Mouse (Mus musculus) cerebellum, adult 2 months (tissue): Measurements from ENCODE around the gene Pbx1. TPM values are rescaled to one million over a fixed set of nuclear protein-coding genes. Genes with fewer than 3 reads are reported as not detected.

Experiments used
- DNase-seq, 2 experiments: peaks; one replicate each; pipeline ENCODE4 v3.0.0; 2021
- H3K27ac ChIP-seq: fragments of 200-500 bp; 2 replicates; pipeline ENCODE4 v1.5.1; 2012; ENCODE audit warnings: low read length, control low read depth, inconsistent platforms; ENCODE audit not compliant: insufficient read depth
- H3K27me3 ChIP-seq: fragments of 200-500 bp; 2 replicates; pipeline ENCODE4 v1.6.1; 2012; ENCODE audit warnings: inconsistent platforms, mild to moderate bottlenecking, low read length, moderate library complexity; ENCODE audit not compliant: control insufficient read depth, insufficient read depth
- H3K4me1 ChIP-seq: fragments of 200-500 bp; 2 replicates; pipeline ENCODE4 v1.6.1; 2011; ENCODE audit warnings: low read length; ENCODE audit not compliant: control insufficient read depth, insufficient read depth
- H3K4me3 ChIP-seq: fragments of 200-500 bp; replicated peaks from 2 replicates; pipeline ENCODE3; 2011; ENCODE audit warnings: mild to moderate bottlenecking, low read depth, low read length, control low read depth; ENCODE audit not compliant: insufficient read depth
- CTCF ChIP-seq: fragments of 200-500 bp; IDR thresholded peaks from 2 replicates; pipeline ENCODE4 v1.5.1; 2011; ENCODE audit warnings: low read depth, mild to moderate bottlenecking, control low read depth, low read length, moderate library complexity, borderline replicate concordance; ENCODE audit not compliant: insufficient read depth
- POLR2A ChIP-seq: fragments of 200-500 bp; IDR thresholded peaks from 2 replicates; pipeline ENCODE4 v1.6.1; 2011; ENCODE audit warnings: low read length, control low read depth, borderline replicate concordance; ENCODE audit not compliant: insufficient read depth
- WGBS: fragments of 180-500 bp; shearing (Covaris S2); methylation state at CpG from one replicate; pipeline ENCODE4 v1.1.7; 2018; 5-methylcytosine and 5-hydroxymethylcytosine counted together
- polyA plus RNA-seq: library from polyadenylated mRNA; depleted of rRNA; stranded (reverse); fragments of >200 nt; gene quantifications from 2 replicates; pipeline ENCODE4 v1.2.3, GENCODE M21; 2012

The Pbx1 gene
- polyA plus RNA-seq, 1 experiment: 34.9 TPM

DNA sequence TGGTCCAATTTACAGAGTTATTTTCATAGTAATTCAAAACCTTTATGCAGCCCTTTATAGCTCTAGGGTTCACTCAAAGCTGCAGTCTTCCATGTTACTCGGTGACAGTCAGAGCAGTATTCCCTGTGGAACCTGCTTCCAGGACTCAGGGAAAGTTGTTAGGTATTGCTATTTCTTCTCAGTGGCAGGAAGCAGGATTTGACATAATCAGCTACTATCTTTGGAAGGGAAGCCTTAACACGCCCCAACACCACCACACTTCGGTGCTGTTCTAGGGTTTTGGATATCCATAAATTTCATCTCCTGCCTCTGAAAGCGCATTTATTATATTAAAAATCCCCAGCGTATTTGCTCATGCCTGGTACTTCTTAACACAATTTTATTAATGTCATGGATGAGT is 314.0 kb downstream of the Pbx1 start:
- no peak for TF ChIP-seq POLR2A
- no peak for TF ChIP-seq CTCF
- Histone ChIP-seq H3K27ac (no peak overlapping the region), H3K27me3 (no peaks in the 10 kb centered on the region), H3K4me1 (no peaks in the 10 kb centered on the region), H3K4me3 (no peak overlapping the region)
- no peak for DNase-seq
- 96% methylated on average over 5 of the region's 5 CpGs for WGBS

DNA sequence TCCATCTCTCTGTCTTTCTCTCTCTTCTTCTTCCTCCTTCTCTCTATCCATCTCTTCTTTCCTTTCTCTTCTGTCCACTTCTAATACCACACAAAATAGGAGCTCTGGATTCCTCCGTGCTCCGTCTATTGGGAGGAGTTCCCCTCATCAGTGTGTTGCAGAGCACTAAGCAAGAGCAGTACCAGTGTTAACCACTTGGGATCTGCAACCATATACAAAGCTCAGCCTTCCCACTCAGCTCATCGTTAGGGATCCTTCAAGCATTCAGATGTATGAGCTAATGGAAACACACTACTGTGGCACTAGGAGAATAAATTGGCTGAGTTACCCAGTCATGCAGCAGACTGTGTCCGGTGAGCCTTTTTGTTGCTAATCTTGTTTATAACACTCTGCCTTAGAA is 314.7 kb downstream of the Pbx1 start:
- Histone ChIP-seq H3K27ac (no peak overlapping the region), H3K4me3 (no peak overlapping the region), H3K27me3 (no peaks in the 10 kb centered on the region), H3K4me1 (no peaks in the 10 kb centered on the region)
- no peak for TF ChIP-seq CTCF
- no peak for TF ChIP-seq POLR2A
- WGBS: 79% methylated on average over 4 of the region's 4 CpGs
- no peak for DNase-seq

GRCm38 (mm10) chr1:168109797-168110196 is 322.3 kb downstream of the Pbx1 start:
- TF ChIP-seq POLR2A (no peak), CTCF (no peak)
- Histone ChIP-seq H3K27me3 (no peaks in the 10 kb centered on the region), H3K27ac (no peak overlapping the region), H3K4me1 (no peaks in the 10 kb centered on the region), H3K4me3 (no peak overlapping the region)
- WGBS: 35% methylated on average over 8 of the region's 8 CpGs
- DNase-seq: no peak

GRCm38 (mm10) chr1:168103821-168104220 is 328.2 kb downstream of the Pbx1 start:
- Histone ChIP-seq H3K27ac (no peak overlapping the region), H3K27me3 (no peaks in the 10 kb centered on the region), H3K4me3 (no peak overlapping the region), H3K4me1 (no peaks in the 10 kb centered on the region)
- no peak for DNase-seq
- WGBS: 29% methylated on average over 2 of the region's 2 CpGs
- TF ChIP-seq POLR2A (no peak), CTCF (no peak)

GRCm38 (mm10) chr1:168101514-168101913 is 330.6 kb downstream of the Pbx1 start:
- Histone ChIP-seq H3K27me3 (no peaks in the 10 kb centered on the region), H3K4me1 (no peaks in the 10 kb centered on the region), H3K27ac (no peak overlapping the region), H3K4me3 (no peak overlapping the region)
- no peak for DNase-seq
- TF ChIP-seq CTCF (no peak), POLR2A (no peak)
- WGBS: 54% methylated on average over 3 of the region's 3 CpGs

- H3K27ac ChIP-seq: no peak overlapping the region
- no peaks in the 10 kb centered on the region for H3K4me1 ChIP-seq
- H3K4me3 ChIP-seq: no peak overlapping the region
- 78% methylated on average over 2 of the region's 2 CpGs for WGBS
- no peaks in the 10 kb centered on the region for H3K27me3 ChIP-seq
- no peak for DNase-seq
- TF ChIP-seq POLR2A (no peak), CTCF (no peak)
These were observed 333.3 kb downstream of the Pbx1 start for GRCm38 (mm10) chr1:168098806-168099205.

- no peaks in the 10 kb centered on the region for H3K4me1 ChIP-seq
- 29% methylated on average over 4 of the region's 4 CpGs for WGBS
- H3K27ac ChIP-seq: no peak overlapping the region
- no peak overlapping the region for H3K4me3 ChIP-seq
- no peak for DNase-seq
- H3K27me3 ChIP-seq: no peaks in the 10 kb centered on the region
- TF ChIP-seq CTCF: no peak
These were observed 337.4 kb downstream of the Pbx1 start for GRCm38 (mm10) chr1:168094671-168095070.

DNA sequence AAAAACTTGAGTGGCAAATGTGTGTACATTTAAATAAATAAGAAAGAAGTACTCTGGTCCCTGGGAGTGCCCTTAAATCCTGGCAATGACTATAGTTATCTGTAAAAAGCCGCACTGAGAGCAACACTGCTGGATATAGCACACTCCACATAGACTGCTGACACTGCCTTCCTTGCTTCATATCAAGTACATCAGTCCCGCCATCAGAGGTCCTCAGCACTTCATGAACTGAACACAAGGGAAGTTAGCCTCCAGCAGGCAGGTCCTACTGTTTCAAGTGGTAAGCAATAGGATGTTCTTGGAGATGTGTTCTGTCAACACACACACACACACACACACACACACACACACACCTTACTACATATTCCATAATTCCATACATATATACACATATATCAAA is 339.0 kb downstream of the Pbx1 start:
- H3K27ac ChIP-seq: no peak overlapping the region
- 86% methylated on average over 2 of the region's 2 CpGs for WGBS
- no peak overlapping the region for H3K4me3 ChIP-seq
- DNase-seq: peak in 1 of 2 experiments; percentile 6
- H3K27me3 ChIP-seq: no peaks in the 10 kb centered on the region
- TF ChIP-seq CTCF: peak; percentile 43
- no peak for TF ChIP-seq POLR2A
- no peaks in the 10 kb centered on the region for H3K4me1 ChIP-seq
